Comparison of ENCODE assay signal across 20 mouse cellular contexts in the genomic region with DNA sequence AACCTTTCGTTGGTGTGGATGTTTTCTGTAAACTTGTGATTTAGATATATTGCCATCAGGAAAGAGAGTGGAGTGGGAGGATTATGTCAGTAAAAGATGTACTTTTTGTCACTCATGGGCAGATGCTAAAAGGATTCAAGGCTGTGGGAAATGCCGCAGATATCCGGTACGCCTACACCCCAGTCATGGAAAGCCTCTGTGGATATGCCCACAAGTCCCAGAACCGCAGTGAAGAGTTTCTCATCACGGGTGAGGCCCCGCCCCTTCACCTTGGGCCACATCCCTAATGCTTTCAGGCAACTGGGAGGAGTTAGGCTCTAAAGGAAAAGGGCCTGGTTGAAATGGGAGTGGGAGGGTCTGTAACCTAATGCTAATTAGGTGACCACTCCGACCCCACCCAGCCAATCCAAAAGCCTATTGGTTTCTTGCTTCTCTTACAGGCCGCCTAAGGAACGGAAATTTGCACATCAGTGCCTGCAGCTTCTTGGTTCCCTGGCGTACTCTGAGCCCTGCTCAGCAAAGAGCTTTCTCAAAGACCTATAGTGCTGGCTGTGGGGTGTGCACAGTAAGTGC. TPM values are rescaled to one million over a fixed set of nuclear protein-coding genes. Genes with fewer than 3 reads are reported as not detected.
DNase-seq lines count a peak whose midpoint lies in the region; ATAC-seq and TF ChIP-seq lines count a peak whose summit lies in the region.
"Had no signal": no experiment of that assay in that cellular context is flagged by ENCODE, and none has a peak within 500 bp of the region (broad histone marks: within the 10 kb centered on the region; RNA-seq: fewer than 3 reads in every experiment).

No protein-coding gene starts in this region.

- H3K27ac ChIP-seq in layer of hippocampus, adult 2 months = peak overlapping the region; percentile 14; the same call in 1 of the 2 replicates
- H3K27ac ChIP-seq in embryonic fibroblast, embryonic 13.5 days (ENCODE audit: insufficient read depth, low read length) = no peak overlapping the region
- H3K27ac ChIP-seq: embryonic facial prominence, embryonic 15.5 days; forebrain, embryonic 15.5 days; hindbrain, postnatal 0 days; liver, embryonic 13.5 days; midbrain, embryonic 12.5 days had no signal

- no peak for TF ChIP-seq CTCF in layer of hippocampus, adult 2 months (conservative IDR thresholded peaks at IDR 0.05)
- no peak for TF ChIP-seq CTCF in embryonic fibroblast, embryonic 13.5 days (IDR thresholded peaks at IDR 0.05; ENCODE audit: borderline replicate concordance, insufficient read depth, low read length)

- H3K4me3 ChIP-seq in layer of hippocampus, adult 2 months = no peak overlapping the region
- peak overlapping the region; percentile 70 for H3K4me3 ChIP-seq in embryonic fibroblast, embryonic 13.5 days (ENCODE audit: insufficient read depth, low read length)
- H3K4me3 ChIP-seq: embryonic facial prominence, embryonic 15.5 days; forebrain, embryonic 15.5 days; liver, embryonic 13.5 days; midbrain, embryonic 12.5 days had no signal

- DNase-seq in layer of hippocampus, adult 2 months (ENCODE audit: low spot score in 2 of 2) = peak in 1 of 2 experiments; percentile 47
- DNase-seq in layer of hippocampus, adult 11-12 months (ENCODE audit: low spot score) = no peak
- DNase-seq in ES-CJ7 (ENCODE audit: low read depth, low spot score) = peak; percentile 92
- DNase-seq in ZHBTc4 (ENCODE audit: low read depth, low spot score) = peak; percentile 95
- DNase-seq in B cell, adult 2 months = no peak
- no peak for DNase-seq in thymus, postnatal 4 days
- DNase-seq: adrenal gland, postnatal 25 days; cerebellum, postnatal 10 days; gastrocnemius, postnatal 10 days; heart, postnatal 36 days; kidney, adult 2 months; left cerebral cortex, postnatal 4 days; liver, embryonic 13.5 days; thymus, postnatal 36 days had no signal

- no peaks in the 10 kb centered on the region for H3K4me1 ChIP-seq in embryonic fibroblast, embryonic 13.5 days (ENCODE audit: control insufficient read depth, insufficient read depth, low read length)
- H3K4me1 ChIP-seq: embryonic facial prominence, embryonic 15.5 days; forebrain, embryonic 15.5 days; liver, embryonic 13.5 days; midbrain, embryonic 12.5 days had no signal

- no peak; the same call in 1 of the 2 replicates for TF ChIP-seq POLR2A in embryonic fibroblast, embryonic 13.5 days (IDR thresholded peaks at IDR 0.05; ENCODE audit: low read depth, low read length)

- no peak for ATAC-seq in megakaryocyte-erythroid progenitor cell, adult 5-6 weeks (replicated peaks; ENCODE audit: low FRiP score, low TSS enrichment, poor library complexity, severe bottlenecking)
- ATAC-seq: forebrain, embryonic 15.5 days; hindbrain, postnatal 0 days had no signal

RNA-seq across cellular contexts. Expression of gene Timp1, which starts 3.0 kb away (rescaled TPM):
- not detected for total RNA-seq in layer of hippocampus, adult 2 months (2021)
- 739 and 1,331 TPM in 2 replicates for polyA plus RNA-seq in embryonic fibroblast, embryonic 13.5 days (2011; ENCODE audit: insufficient read length, low read depth, missing spikeins)
- total RNA-seq in megakaryocyte-erythroid progenitor cell, adult 5-6 weeks (2014; fragmentation: Nextera tagmentation) = not detected in 2 replicates
- total RNA-seq in megakaryocyte-erythroid progenitor cell, adult 5-6 weeks (2017) = not detected in 2 replicates

RNA-seq across cellular contexts. Expression of gene Syn1, which starts 47.8 kb away (rescaled TPM):
- total RNA-seq in layer of hippocampus, adult 2 months (2021) = 100 to 1,000 TPM; 453 to 456 TPM
- polyA plus RNA-seq in embryonic fibroblast, embryonic 13.5 days (2011; ENCODE audit: insufficient read length, low read depth, missing spikeins) = 2.0 and 4.4 TPM in 2 replicates
- not detected in 2 replicates for total RNA-seq in megakaryocyte-erythroid progenitor cell, adult 5-6 weeks (2014; fragmentation: Nextera tagmentation)
- 0.46 TPM in 1 of 2 replicates, not detected in the other for total RNA-seq in megakaryocyte-erythroid progenitor cell, adult 5-6 weeks (2017)

RNA-seq across cellular contexts. Expression of gene Cfp, which starts 58.3 kb away (rescaled TPM):
- total RNA-seq in layer of hippocampus, adult 2 months (2021) = 10 to 100 TPM; 12.6 to 20.6 TPM
- polyA plus RNA-seq in embryonic fibroblast, embryonic 13.5 days (2011; ENCODE audit: insufficient read length, low read depth, missing spikeins) = 3.5 and 5.1 TPM in 2 replicates
- 0.72 and 5.6 TPM in 2 replicates for total RNA-seq in megakaryocyte-erythroid progenitor cell, adult 5-6 weeks (2014; fragmentation: Nextera tagmentation)
- total RNA-seq in megakaryocyte-erythroid progenitor cell, adult 5-6 weeks (2017) = 1.8 and 4.2 TPM in 2 replicates

Comparison
In these comparisons a context has a peak if more than half of its experiments do, and no peak if none do; other contexts are left out.
1. DNase-seq: peak in ES-CJ7 (single experiment) and ZHBTc4 (single experiment); none in layer of hippocampus, adult 11-12 months (single experiment), B cell, adult 2 months (0 of 2) and thymus, postnatal 4 days (single experiment).
2. RNA of gene Syn1, which starts 47.8 kb away (total RNA-seq): 453 to 456 TPM in layer of hippocampus, adult 2 months; 0.46 TPM in megakaryocyte-erythroid progenitor cell, adult 5-6 weeks; every median in the first group is over 100 times any median in the second.